Mouse (Mus musculus) embryo, embryonic 11 days (tissue): ENCODE results near the gene Gstk1.

ENCODE experiments used
- DNase-seq: peaks from one replicate; pipeline ENCODE4 v3.0.0-alpha.2; 2015

The Gstk1 gene

DNA sequence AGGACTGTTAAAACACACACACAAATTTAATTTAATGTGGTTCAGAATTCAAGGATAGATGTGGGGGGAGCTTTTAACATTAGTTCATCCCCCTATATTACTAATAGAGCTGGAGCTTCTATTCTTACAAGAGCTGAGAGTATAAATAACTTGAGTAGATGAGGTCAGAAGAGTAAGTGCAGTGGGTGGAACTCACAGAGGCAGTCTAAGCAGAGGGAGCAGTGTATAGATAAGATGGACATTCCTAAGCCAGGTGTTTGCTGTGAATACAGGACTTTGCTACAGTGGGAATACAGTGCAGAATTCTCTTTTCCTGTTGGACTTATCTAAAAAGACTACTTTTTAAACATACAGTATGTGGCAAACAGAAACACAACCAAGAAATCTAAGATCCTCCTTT, 25.1 kb downstream of the Gstk1 start:
- no peak for DNase-seq

DNA sequence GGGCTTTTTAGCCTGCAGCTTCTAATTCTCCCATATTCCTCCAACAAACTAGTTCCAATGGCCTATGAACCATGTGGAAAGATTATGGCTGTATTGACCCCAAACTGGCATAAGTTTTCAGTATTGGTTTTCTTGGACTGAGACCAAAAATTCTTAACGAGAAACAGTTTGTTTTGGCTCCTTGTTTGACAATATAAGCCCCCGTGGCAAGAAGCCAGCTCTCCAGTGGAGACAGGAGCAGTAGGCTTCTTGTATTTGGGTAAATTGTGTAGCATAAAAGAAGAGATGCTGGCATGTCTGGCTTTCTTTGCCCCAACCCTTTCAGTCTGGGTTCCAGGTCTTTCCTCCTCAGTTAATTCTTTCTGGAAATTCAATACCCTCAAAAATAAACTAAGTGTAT, 30.4 kb downstream of the Gstk1 start:
- DNase-seq: no peak

DNA sequence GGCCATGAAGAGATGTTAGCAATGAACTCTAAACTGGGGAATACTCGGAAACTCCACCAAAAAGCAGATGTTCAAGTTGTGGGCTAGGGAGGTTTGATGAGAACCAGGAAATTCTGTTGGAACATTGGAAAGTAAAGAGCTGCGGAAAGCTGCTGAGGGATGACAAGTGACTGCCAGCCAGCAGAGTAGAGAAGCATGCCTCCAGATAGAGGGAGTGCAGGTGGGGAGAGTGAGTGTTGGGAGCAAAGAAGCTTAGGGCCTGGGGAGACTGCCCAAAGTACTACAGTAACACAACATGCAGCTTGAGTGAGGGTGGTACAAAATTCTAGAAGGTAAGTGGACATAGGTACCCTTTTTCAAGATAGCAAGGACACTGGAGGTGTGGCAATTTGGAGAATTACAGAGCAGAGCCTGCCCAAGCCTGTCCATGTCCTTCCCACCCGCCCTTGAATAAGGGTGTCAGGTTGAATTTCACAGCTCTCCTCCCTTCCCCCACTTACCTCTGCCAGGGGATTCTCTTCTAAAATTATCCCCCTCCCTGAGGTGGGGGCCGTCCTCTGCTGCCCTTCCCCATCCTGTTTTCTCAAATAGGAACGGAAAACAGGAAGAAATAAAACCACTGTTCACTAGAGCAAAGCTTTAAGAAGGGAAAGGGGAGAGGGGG, 37.3 kb downstream of the Gstk1 start:
- DNase-seq: no peak

DNA sequence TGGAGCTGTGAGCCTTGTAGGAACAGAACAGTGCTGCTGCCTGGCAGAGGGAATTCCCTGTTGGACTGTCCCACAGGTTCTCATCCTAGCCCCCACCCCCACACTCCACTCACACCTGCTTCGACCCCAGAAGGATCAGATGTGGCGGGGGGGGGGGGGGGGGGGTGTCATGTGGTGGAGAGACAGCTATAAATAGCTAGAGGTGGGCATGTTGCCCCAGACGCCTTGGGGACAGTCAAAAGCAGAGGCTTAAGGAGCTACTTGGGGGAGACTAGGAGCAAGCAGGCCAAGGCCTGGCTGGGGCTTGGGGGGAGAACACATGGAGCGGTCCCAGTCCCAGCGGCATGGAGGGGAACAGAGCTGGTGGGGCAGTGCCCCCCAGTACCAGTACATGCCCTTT, 40.7 kb downstream of the Gstk1 start, which contains the start of gene Clcn1:
Gene Clcn1, plus strand, starts transcription at position 238 of the 400 bp plus-strand sequence.
- DNase-seq: no peak

DNA sequence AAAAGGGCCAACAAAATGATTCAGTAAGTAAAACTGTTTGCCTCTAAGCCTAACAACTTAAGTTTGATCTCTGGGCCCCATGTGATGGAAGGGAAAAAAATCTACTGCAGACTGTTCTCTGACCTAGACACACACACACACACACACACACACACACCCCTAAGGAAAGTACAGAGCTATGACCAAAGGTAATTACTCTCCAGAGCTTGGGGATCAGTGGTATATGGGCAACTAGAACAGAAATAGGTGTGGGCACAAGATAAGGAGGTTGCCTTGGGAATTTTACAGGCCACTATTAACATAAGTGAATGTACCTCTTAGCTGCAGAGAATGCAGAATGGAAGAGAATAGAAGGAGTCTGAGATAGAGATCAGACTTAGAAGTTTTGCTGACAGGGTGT, 41.8 kb downstream of the Gstk1 start:
- DNase-seq: no peak

DNA sequence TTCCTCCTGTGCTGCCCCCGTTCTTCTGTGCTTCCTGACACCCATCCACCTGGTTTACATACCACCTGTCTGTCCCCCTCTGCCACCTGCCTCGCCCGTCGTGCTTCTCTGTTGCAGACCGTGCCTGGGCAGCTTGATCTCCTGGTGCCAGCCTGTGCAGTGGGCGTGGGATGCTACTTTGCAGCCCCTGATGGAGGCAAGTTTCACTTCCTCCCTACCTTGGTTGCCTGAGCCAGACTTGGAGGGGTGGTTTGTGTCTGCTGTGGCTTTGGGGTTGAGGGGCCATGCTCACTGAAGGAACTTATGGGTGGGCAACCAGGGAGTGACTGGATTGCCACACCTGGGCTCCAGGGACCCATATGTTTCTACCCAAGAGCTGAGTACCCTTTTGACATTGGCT, 47.6 kb downstream of the Gstk1 start:
- DNase-seq: no peak

DNA sequence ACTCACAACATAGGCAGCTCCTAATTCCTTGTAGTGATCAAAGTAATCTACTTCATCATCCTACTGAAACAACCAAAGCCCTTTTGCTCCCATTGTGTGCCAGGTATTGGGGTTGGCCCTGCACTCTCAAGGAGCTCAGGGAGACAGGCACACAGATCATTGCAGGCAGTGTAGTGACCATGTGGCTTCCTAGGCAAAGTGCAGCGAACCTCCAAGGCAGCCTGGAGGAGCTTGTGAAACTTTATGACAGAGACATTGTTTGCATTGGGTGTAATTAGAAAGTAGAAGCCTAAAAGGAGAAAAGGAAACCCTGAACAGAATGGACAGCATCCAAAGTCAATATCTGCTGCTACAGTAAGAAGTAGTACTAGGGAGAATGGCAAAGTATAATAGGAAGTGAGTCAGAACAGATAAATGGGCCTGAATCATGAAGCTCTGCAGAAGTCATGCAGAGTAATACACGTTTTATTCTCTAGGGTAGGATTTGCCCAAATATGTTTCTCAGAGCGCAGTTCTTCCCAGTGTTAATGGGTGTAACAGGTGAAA, 49.9 kb downstream of the Gstk1 start:
- no peak for DNase-seq

DNA sequence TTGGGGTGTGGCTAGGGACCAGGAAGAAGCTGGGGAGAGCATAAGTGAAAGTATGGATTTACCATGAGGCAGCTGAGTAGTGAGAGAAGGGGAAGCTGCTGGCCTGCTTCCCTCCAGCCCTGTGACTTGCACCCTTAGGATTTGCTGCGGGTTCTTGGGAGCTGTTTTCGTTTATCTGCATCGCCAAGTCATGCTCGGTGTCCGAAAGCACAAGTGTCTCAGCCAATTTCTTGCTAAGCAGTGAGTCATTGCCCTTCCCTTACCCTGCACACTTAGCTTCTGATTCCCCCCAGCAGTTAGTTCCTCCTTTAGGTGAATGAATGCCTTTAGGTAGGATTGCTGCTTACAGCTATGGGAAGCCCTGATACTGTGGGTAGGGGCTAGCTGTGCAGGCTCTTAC, 53.6 kb downstream of the Gstk1 start:
- DNase-seq: no peak
